Mouse (Mus musculus): ENCODE measurements at regions not wholly inside any gene's neighbourhood (a gene's known extent, or its start where the extent isn't known, plus 50 kb on each side); places are given as distances from the start of the nearest gene placed in this dataset.

GRCm38 (mm10) chr8:44155705-44156321 lies 446.0 kb upstream of the Adam34 start:
- no peak for ATAC-seq (ENCODE audit: low FRiP score, low read depth)
- Histone ChIP-seq H3K4me3 (no peak overlapping the region), H3K9ac (replicated peaks) (no peak overlapping the region), H3K9me3 (no peaks in the 10 kb centered on the region), H3K4me2 (replicated peaks) (no peak overlapping the region), H3K27me3 (no peaks in the 10 kb centered on the region), H3K4me1 (no peaks in the 10 kb centered on the region), H3K27ac (replicated peaks) (no peak overlapping the region), H3K36me3 (no peaks in the 10 kb centered on the region)
- WGBS = 85% methylated on average over 8 of the region's 8 CpGs

GRCm38 (mm10) chr8:44165115-44165514 lies 455.3 kb upstream of the Adam34 start:
- Histone ChIP-seq H3K4me1 (no peaks in the 10 kb centered on the region), H3K9ac (replicated peaks) (no peak overlapping the region), H3K27me3 (no peaks in the 10 kb centered on the region), H3K9me3 (no peaks in the 10 kb centered on the region), H3K27ac (replicated peaks) (no peak overlapping the region), H3K4me2 (replicated peaks) (no peak overlapping the region), H3K36me3 (no peaks in the 10 kb centered on the region), H3K4me3 (no peak overlapping the region)
- WGBS = 61% methylated on average over 6 of the region's 6 CpGs
- no peak for ATAC-seq (ENCODE audit: low FRiP score, low read depth)

- H3K4me1 ChIP-seq = no peaks in the 10 kb centered on the region
- no peak overlapping the region for H3K9ac ChIP-seq (replicated peaks)
- no peak overlapping the region for H3K4me2 ChIP-seq (replicated peaks)
- H3K9me3 ChIP-seq = no peaks in the 10 kb centered on the region
- ATAC-seq (ENCODE audit: low FRiP score, low read depth) = 0 out of 2 replicates have a peak, but pooled peaks have one; percentile 23
- 61% methylated on average over 4 of the region's 4 CpGs for WGBS
- H3K27me3 ChIP-seq = no peaks in the 10 kb centered on the region
- H3K4me3 ChIP-seq = no peak overlapping the region
- H3K36me3 ChIP-seq = no peaks in the 10 kb centered on the region
- no peak overlapping the region for H3K27ac ChIP-seq (replicated peaks)
These were observed 467.2 kb upstream of the Adam34 start for GRCm38 (mm10) chr8:44177016-44177415.

DNA sequence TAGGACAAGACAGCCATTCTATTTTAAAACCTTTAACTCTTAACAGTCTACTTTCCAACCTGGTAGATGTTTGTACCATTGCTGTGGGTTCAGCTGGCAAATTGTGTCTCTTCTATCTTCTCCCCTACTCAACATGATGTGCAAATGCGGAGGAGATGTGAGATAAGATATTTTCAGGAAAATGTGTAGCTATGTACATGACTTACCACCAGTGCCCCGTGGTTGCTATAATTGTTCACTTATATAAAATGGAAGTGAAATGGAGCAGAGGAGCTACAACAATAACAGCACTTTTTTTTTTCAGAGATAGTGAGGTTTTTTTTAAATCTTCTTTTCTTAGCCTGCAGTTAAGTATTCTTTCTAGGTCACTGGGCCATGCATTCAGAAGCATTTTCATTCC lies 492.4 kb upstream of the Adam34 start:
- H3K4me3 ChIP-seq = no peak overlapping the region
- H3K4me2 ChIP-seq (replicated peaks) = no peak overlapping the region
- 86% methylated on average over 2 of the region's 2 CpGs for WGBS
- H3K9me3 ChIP-seq = no peaks in the 10 kb centered on the region
- H3K27me3 ChIP-seq = no peaks in the 10 kb centered on the region
- H3K4me1 ChIP-seq = no peaks in the 10 kb centered on the region
- no peak for ATAC-seq (ENCODE audit: low FRiP score, low read depth)
- H3K36me3 ChIP-seq = no peaks in the 10 kb centered on the region
- H3K27ac ChIP-seq (replicated peaks) = no peak overlapping the region
- H3K9ac ChIP-seq (replicated peaks) = no peak overlapping the region

DNA sequence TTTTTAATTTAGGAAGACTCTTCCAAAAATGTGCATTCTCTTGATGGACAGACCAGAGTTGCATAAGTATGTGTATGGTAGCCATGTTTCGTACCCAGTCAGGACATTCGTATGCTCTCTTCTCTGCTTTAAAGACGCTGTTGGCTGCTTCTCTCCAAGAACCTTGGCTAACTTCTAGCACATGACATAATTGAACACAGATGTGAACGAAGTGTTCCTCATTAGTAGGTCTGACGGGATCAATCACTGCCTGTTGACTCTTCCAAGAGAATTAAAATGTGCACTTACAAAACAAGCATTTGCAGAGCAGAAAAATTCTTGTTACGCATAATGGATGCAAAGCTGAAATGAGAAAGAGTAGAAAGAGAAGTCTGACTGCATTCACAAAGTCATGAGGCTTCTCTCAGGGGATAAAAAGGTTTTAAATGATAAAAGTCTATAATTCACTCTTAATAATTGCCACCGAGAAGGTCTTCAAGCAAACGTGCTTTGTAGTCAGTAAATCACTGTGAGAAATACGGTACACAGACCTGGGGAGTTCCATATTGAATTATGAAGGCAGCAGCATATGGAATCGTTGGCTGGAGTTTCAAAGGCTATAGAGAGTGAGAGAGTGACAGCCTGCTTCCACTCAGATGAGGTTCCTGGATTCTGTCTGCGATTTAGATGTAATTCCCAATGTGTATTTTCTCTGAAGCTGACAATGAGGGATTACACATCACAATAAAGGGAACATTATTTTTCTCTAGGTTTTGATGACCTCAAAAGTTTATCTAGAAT lies 496.7 kb upstream of the Adam34 start:
- 76% methylated on average over 11 of the region's 11 CpGs for WGBS
- Histone ChIP-seq H3K36me3 (no peaks in the 10 kb centered on the region), H3K27ac (replicated peaks) (no peak overlapping the region), H3K4me1 (no peaks in the 10 kb centered on the region), H3K27me3 (no peaks in the 10 kb centered on the region), H3K9me3 (no peaks in the 10 kb centered on the region), H3K9ac (replicated peaks) (no peak overlapping the region), H3K4me3 (no peak overlapping the region), H3K4me2 (replicated peaks) (no peak overlapping the region)
- ATAC-seq (ENCODE audit: low FRiP score, low read depth) = no peak

DNA sequence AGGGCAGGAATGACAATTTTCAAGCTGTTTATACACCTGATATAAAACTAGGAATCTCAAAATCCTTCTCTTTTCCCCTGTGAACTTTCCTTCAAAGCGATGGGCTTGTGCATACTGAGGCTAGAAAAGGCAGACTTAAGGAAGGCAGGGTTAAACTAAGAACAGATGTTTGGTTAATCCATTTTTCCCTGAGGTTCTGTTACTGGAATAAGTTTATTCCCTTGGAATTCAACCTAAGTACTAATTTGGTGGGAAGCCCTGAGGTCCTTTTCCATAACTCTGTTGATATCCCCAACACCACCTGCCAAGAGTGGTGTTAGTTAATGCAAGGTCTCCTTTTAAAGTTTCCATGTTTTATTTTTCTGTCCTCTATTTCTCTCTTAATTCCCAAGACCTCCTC lies 512.5 kb upstream of the Adam34 start:
- H3K36me3 ChIP-seq = no peaks in the 10 kb centered on the region
- WGBS = 83% methylated on average over 1 of the region's 1 CpGs

DNA sequence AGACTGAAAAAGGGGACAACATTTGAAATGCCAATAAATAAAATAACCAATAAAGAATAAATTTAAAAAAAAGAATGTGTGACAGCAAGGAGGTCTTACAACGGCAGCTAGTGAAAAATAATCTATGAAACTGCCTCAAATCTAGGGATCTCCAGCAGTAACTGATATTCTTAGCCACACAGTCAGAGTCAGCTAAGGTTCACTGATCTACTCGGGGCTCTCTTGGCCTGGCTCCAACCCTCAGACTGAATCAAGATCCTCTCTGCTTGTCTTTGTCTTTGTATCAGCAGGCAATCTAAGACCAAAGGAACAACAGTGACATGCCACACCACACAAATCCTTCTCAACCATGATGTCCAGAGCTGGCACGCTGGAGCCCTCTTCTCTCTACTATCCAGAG lies 542.5 kb upstream of the Adam34 start:
- Histone ChIP-seq H3K27me3 (no peaks in the 10 kb centered on the region), H3K9ac (replicated peaks) (no peak overlapping the region), H3K4me2 (replicated peaks) (no peak overlapping the region), H3K27ac (replicated peaks) (no peak overlapping the region), H3K4me3 (no peak overlapping the region), H3K9me3 (no peaks in the 10 kb centered on the region), H3K4me1 (no peaks in the 10 kb centered on the region), H3K36me3 (no peaks in the 10 kb centered on the region)
- WGBS = 75% methylated on average over 3 of the region's 3 CpGs
- ATAC-seq (ENCODE audit: low FRiP score, low read depth) = no peak

More for the DNA sequence above, 512.5 kb upstream of the Adam34 start:
- ATAC-seq (ENCODE audit: low FRiP score, low read depth) = no peak
- H3K4me1 ChIP-seq = no peaks in the 10 kb centered on the region
- no peaks in the 10 kb centered on the region for H3K9me3 ChIP-seq
- no peak overlapping the region for H3K4me3 ChIP-seq
- H3K4me2 ChIP-seq (replicated peaks) = no peak overlapping the region
- no peaks in the 10 kb centered on the region for H3K27me3 ChIP-seq
- H3K27ac ChIP-seq (replicated peaks) = no peak overlapping the region
- no peak overlapping the region for H3K9ac ChIP-seq (replicated peaks)

GRCm38 (mm10) chr8:44257051-44257450 lies 547.2 kb upstream of the Adam34 start:
- Histone ChIP-seq H3K4me3 (no peak overlapping the region), H3K4me2 (replicated peaks) (no peak overlapping the region), H3K36me3 (no peaks in the 10 kb centered on the region), H3K9ac (replicated peaks) (no peak overlapping the region), H3K9me3 (no peaks in the 10 kb centered on the region), H3K4me1 (no peaks in the 10 kb centered on the region), H3K27ac (replicated peaks) (no peak overlapping the region), H3K27me3 (no peaks in the 10 kb centered on the region)
- no peak for ATAC-seq (ENCODE audit: low FRiP score, low read depth)
- WGBS = 67% methylated on average over 6 of the region's 6 CpGs

DNA sequence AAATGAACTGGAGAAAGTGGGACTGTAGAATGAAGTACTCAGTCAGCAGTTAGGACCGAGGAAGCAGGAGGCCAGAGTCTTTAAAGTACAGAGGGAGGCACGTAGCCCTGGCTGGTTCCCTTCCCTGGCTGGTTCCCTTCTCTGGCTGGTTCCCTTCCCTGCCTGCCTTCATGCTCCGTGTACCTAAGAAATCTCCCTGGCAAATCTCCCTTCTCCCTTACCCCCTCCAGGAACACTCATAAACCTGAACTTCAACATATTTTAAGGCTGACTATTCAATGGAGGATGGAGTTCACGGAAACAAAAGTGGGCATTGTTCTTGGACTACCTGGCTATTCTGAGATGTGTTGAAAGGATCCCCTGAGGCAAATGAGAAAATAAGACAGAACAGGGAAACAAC lies 551.2 kb upstream of the Adam34 start:
- Histone ChIP-seq H3K27me3 (no peaks in the 10 kb centered on the region), H3K27ac (replicated peaks) (no peak overlapping the region), H3K4me3 (no peak overlapping the region), H3K9me3 (no peaks in the 10 kb centered on the region), H3K4me2 (replicated peaks) (no peak overlapping the region), H3K4me1 (no peaks in the 10 kb centered on the region), H3K36me3 (no peaks in the 10 kb centered on the region), H3K9ac (replicated peaks) (no peak overlapping the region)
- no peak for ATAC-seq (ENCODE audit: low FRiP score, low read depth)
- 88% methylated on average over 4 of the region's 4 CpGs for WGBS

- no peaks in the 10 kb centered on the region for H3K36me3 ChIP-seq
- no peak overlapping the region for H3K27ac ChIP-seq (replicated peaks)
- no peaks in the 10 kb centered on the region for H3K27me3 ChIP-seq
- WGBS = 81% methylated on average over 4 of the region's 4 CpGs
- H3K4me2 ChIP-seq (replicated peaks) = no peak overlapping the region
- no peak for ATAC-seq (ENCODE audit: low FRiP score, low read depth)
- no peaks in the 10 kb centered on the region for H3K4me1 ChIP-seq
- no peak overlapping the region for H3K4me3 ChIP-seq
- no peak overlapping the region for H3K9ac ChIP-seq (replicated peaks)
- no peaks in the 10 kb centered on the region for H3K9me3 ChIP-seq
These were observed 563.5 kb upstream of the Adam34 start for GRCm38 (mm10) chr8:44273300-44273699.

DNA sequence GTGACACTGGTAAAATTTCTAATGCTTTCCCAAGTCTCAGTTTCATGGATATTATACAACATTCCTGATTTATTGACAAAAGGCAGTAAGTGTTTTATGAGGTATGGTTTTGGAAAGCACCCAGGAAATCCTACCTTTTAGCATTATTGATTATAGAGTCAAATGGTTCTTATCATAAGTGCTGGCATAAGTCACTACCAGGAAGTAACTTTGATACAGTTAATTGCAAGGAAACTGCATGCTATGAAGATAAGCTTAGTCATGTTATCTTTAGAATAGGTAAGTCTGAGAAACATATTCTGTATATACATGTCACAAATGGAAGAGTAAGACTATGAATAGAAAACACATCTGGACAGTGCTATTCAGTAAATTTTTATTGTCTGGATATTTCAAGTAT lies 608.4 kb upstream of the Adam34 start:
- Histone ChIP-seq H3K27me3 (no peaks in the 10 kb centered on the region), H3K4me3 (no peak overlapping the region), H3K27ac (replicated peaks) (no peak overlapping the region), H3K9ac (replicated peaks) (no peak overlapping the region), H3K36me3 (no peaks in the 10 kb centered on the region), H3K9me3 (no peaks in the 10 kb centered on the region), H3K4me2 (replicated peaks) (no peak overlapping the region), H3K4me1 (no peaks in the 10 kb centered on the region)
- ATAC-seq (ENCODE audit: low FRiP score, low read depth) = no peak

GRCm38 (mm10) chr8:44334323-44334993 lies 600.8 kb upstream of the Fat1 start:
- Histone ChIP-seq H3K4me3 (no peak overlapping the region), H3K9ac (replicated peaks) (no peak overlapping the region), H3K27ac (replicated peaks) (no peak overlapping the region), H3K4me1 (no peaks in the 10 kb centered on the region), H3K27me3 (no peaks in the 10 kb centered on the region), H3K36me3 (no peaks in the 10 kb centered on the region), H3K4me2 (replicated peaks) (no peak overlapping the region), H3K9me3 (no peaks in the 10 kb centered on the region)
- 75% methylated on average over 6 of the region's 6 CpGs for WGBS
- ATAC-seq (ENCODE audit: low FRiP score, low read depth) = peak; percentile 76

All from midbrain, embryonic 12.5 days (tissue).